Mouse (Mus musculus) embryonic stem cell, embryonic (primary cell): ENCODE measurements around the gene Lgi2.

Experiments
- CTCF ChIA-PET, 4 experiments: fragments of 300-600 bp in 2 of 4; fragments of 350-600 bp in 2 of 4; sonication (Branson Sonifier 250); formaldehyde crosslinking; loops; one replicate each; lab custom pipeline; 2022; ENCODE audit warnings: inconsistent platforms in 2 of 4; lab: Charles Lee
- POLR2A ChIA-PET, 4 experiments: fragments of 300-600 bp in 2 of 4; fragments of 350-600 bp in 2 of 4; sonication (Branson Sonifier 250); formaldehyde crosslinking; loops; one replicate each; lab custom pipeline; 2022; ENCODE audit warnings: antibody characterized with exemption in 4 of 4, inconsistent platforms in 1 of 4; lab: Charles Lee

The Lgi2 gene

GRCm38 (mm10) chr5:52550613-52551317 lies 15.5 kb downstream of the Lgi2 start:
- CTCF ChIA-PET, result no interaction called here
- POLR2A ChIA-PET, result interaction anchor here in 2 of 4 experiments (0.7 kb wide), 2 partner anchors 230 to 362 kb away, joined by 6 to 8 read pairs; no protein-coding TSS in a partner anchor

- ChIA-PET CTCF (interaction anchor here in 3 of 4 experiments (0.9 to 3.1 kb wide), 4 partner anchors 12 to 60 kb away, joined by 3 to 9 read pairs (median 3); no protein-coding TSS in a partner anchor), POLR2A (no interaction called here)
Measured at GRCm38 (mm10) chr5:52546950-52547349, 19.3 kb downstream of the Lgi2 start.

DNA sequence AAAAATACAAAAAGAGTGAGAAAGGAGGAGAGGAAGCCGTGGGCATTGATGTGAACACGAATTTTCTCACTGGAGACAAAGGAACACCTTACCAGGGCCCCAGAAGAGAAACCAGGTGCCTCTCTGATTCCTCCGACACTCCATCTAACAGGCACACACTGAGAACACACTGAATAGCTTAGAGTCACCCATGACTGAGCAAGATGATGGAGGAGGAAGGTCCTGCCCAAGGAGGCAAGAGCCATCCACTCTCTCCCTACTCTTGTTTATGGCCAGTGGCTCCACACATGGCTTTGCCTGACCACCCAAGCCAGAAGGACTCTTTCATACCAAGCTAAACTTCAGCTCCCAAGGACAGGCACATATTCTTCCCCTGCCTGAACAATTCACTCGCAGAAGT lies 22.5 kb downstream of the Lgi2 start:
- POLR2A ChIA-PET, result no interaction called here
- CTCF ChIA-PET, result no interaction called here

DNA sequence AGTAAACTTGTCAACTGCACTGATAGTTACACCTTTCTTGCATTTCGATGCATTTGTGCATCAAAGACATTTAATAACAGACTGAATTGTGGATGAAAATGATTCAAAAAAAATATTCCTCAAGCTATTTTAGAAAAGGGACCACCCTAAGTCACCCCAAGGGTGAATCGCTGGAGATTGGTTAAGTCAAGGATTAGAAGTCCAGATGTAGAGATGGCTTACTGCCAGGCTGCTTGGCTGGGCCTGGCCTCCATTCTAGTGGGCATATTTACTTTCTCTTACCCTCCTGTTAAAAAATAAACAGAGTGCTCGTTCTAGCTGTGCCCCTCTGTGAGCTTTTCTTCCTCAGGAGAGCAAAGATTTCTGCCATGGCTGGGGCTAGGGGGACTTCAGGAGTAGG lies 26.1 kb downstream of the Lgi2 start:
- POLR2A ChIA-PET, result no interaction called here
- CTCF ChIA-PET, result no interaction called here

- POLR2A ChIA-PET, result no interaction called here
- CTCF ChIA-PET, result no interaction called here
Measured at GRCm38 (mm10) chr5:52539483-52539882, 26.8 kb downstream of the Lgi2 start.

DNA sequence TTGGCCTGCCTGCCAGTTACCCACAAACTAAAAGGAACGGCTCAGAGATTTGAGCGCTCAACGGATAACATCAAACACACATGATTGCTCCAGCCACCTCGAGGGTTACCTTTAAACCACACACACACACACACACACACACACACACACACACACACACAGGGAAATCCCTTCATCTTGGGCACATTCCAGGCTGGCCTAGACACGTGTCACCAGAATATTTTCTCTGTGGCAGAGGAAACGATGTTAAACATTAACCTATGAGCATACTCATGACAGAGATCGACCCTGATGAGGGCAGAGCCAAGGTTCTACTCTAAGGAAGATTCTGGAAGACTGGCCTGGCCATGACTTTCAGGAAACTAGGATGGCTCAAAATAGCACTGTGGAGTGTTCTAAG lies 29.2 kb downstream of the Lgi2 start:
- ChIA-PET CTCF (no interaction called here), POLR2A (no interaction called here)

DNA sequence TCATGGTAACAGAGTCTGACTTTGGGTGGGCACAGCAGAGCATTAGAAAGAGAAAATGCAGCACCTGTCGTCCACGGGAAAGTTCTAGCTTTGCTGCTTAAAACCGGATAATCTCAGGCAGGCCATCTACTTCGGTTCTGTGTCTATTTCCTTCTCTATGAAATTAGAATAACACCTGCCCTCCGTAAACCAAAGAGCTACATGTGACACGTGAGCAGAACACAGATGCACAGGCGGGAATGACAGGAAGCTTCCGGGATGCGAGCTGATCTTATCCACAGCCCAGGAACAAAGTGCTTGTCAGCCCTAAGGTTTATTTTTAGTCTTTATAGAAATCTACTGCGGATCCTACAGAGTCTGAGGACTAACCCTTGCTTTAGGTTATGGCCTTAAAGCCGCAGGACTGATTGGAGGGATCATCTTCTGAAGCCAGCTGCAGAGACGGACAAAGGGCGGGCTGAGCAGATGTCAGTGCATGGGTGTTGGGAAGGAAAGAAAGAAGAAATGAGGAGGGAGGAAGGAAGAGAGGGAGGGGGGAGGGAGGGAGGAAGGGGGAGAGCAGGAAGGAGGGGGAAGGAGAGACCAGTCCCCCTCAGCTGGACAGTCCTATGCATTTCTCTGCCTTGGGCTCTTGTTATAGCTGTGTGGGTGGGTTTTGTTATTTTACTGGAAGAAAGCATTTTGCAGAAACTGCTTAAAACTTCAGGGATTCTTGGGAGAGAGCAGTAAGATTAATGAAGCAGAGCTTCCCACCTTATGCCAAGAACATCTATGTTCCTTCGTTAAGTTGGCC lies 31.3 kb downstream of the Lgi2 start:
- CTCF ChIA-PET, result interaction anchor here in 2 of 4 experiments (0.8 to 2.4 kb wide), 2 partner anchors 11 to 30 kb away, joined by 7 to 9 read pairs; no protein-coding TSS in a partner anchor

DNA sequence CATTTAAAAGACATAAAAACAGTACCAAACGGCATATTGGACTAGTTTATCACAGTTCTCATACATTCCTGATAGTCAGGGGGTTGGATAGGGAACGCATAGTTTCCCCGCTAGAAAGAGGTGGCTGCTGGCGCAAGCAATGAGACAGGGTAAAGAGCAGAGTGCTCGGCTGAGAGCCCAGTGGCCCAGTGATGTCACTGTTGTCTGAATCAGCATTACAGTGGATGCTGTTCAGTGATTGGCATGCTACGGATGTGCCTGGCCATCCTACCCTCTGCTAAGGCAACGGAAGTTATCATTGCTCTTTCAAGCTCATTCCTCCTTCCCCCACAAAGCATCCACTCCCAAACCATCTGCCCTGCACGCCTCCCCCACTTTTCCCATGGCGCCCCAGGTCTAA lies 32.6 kb downstream of the Lgi2 start:
- ChIA-PET CTCF (no interaction called here), POLR2A (interaction anchor here in 1 of 4 experiments (0.6 to 1.2 kb wide), 3 partner anchors 11 to 654 kb away, joined by 3 read pairs; no protein-coding TSS in a partner anchor)

More for the DNA sequence above, 31.3 kb downstream of the Lgi2 start:
- POLR2A ChIA-PET, result no interaction called here

- POLR2A ChIA-PET, result no interaction called here
Measured at GRCm38 (mm10) chr5:52528545-52528944, 37.7 kb downstream of the Lgi2 start.

DNA sequence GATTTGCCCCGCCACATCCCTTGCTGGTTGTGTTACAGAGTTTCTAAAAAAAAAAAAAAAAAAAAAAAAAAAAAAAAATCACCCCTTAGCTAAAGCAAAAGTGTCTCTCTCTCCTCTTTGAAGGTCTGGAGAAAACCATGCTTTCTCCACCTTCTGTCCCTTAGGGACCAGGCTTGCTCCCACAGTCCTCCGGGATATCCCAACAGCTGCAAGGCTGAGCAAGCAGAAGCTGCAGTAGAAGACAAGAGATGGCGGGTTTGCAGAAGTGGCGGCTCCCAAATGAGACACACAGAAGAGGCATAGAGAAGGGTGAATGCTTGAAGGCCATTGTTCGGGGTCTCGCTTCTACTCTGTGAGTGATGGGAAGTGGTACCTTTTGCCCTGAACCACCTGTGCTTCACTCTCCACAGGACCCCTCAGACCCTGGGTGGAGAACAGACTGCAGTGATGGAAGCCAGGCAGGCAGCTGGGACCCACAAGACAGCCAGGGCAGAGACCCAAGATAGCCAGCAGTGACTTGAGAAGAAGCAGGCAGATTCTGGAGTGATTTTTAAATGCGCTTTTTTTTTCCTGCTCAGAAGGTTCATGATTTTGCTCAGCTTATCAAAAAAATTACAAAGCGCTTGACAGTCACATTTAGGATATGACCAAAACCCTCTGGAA lies 39.8 kb downstream of the Lgi2 start:
- ChIA-PET CTCF (interaction anchor here in 1 of 4 experiments (0.7 kb wide), 1 partner anchor 191 kb away, joined by 3 read pairs; no protein-coding TSS in a partner anchor), POLR2A (no interaction called here)

More at GRCm38 (mm10) chr5:52528545-52528944, 37.7 kb downstream of the Lgi2 start:
- CTCF ChIA-PET, result no interaction called here

DNA sequence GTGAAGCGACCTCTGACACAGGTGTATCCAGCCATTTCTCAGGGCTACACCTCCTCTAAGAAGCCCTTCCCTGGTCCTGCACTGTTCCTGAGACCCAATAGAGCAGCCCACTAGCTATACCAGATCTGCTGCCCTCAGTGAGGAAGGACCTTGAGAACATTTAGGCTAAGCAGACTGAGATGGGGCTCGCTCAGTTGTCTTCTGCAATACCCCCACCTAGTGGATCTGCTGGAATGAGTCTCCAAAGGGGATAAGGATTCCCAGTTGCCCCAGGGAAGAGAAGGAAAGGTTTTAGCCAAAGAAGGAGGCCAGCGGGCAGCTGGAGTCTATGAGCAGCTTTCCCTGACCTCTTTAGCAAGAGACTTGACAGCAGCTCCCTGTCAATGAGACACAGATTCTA lies 42.1 kb downstream of the Lgi2 start:
- ChIA-PET CTCF (interaction anchor here in 2 of 4 experiments (0.9 to 1.4 kb wide), 2 partner anchors 9 to 18 kb away, joined by 3 read pairs; no protein-coding TSS in a partner anchor), POLR2A (interaction anchor here in 1 of 4 experiments (0.7 to 1.5 kb wide), 2 partner anchors 52 to 297 kb away, joined by 3 read pairs; no protein-coding TSS in a partner anchor)

GRCm38 (mm10) chr5:52519921-52520320 lies 46.3 kb downstream of the Lgi2 start:
- CTCF ChIA-PET, result no interaction called here
- POLR2A ChIA-PET, result no interaction called here

GRCm38 (mm10) chr5:52516072-52516476 lies 50.2 kb downstream of the Lgi2 start:
- ChIA-PET CTCF (interaction anchor here in 2 of 4 experiments (0.5 to 1.4 kb wide), 10 partner anchors 9 to 607 kb away, joined by 3 to 6 read pairs (median 4); no protein-coding TSS in a partner anchor), POLR2A (interaction anchor here in 3 of 4 experiments (0.8 to 1.6 kb wide), 7 partner anchors 9 to 400 kb away, joined by 3 to 7 read pairs (median 3); no protein-coding TSS in a partner anchor)

- ChIA-PET CTCF (interaction anchor here in 2 of 4 experiments (0.6 to 1.4 kb wide), 9 partner anchors 9 to 400 kb away, joined by 3 to 4 read pairs (median 3); no protein-coding TSS in a partner anchor), POLR2A (interaction anchor here in 3 of 4 experiments (0.9 to 1.6 kb wide), 6 partner anchors 9 to 399 kb away, joined by 3 to 7 read pairs (median 3); no protein-coding TSS in a partner anchor)
Measured at GRCm38 (mm10) chr5:52515246-52516021, 50.8 kb downstream of the Lgi2 start.

- ChIA-PET POLR2A (no interaction called here), CTCF (no interaction called here)
Measured at GRCm38 (mm10) chr5:52511089-52511488, 55.2 kb downstream of the Lgi2 start.

GRCm38 (mm10) chr5:52509416-52509815 lies 56.8 kb downstream of the Lgi2 start:
- POLR2A ChIA-PET, result interaction anchor here in 1 of 4 experiments (1.8 kb wide), 1 partner anchor 33 kb away, joined by 4 read pairs; no protein-coding TSS in a partner anchor
- CTCF ChIA-PET, result interaction anchor here in 1 of 4 experiments (0.6 kb wide), 1 partner anchor 300 kb away, joined by 3 read pairs; no protein-coding TSS in a partner anchor

- CTCF ChIA-PET, result interaction anchor here in 2 of 4 experiments (0.6 to 1.0 kb wide), 2 partner anchors 12 to 281 kb away, joined by 3 read pairs; no protein-coding TSS in a partner anchor
- POLR2A ChIA-PET, result interaction anchor here in 2 of 4 experiments (0.5 to 2.3 kb wide), 7 partner anchors 9 to 978 kb away, joined by 3 to 7 read pairs (median 3); no protein-coding TSS in a partner anchor
Measured at GRCm38 (mm10) chr5:52504666-52505065, 61.6 kb downstream of the Lgi2 start.
